Mouse (Mus musculus): Measurements from ENCODE around the gene Srarp.

The Srarp gene

DNA sequence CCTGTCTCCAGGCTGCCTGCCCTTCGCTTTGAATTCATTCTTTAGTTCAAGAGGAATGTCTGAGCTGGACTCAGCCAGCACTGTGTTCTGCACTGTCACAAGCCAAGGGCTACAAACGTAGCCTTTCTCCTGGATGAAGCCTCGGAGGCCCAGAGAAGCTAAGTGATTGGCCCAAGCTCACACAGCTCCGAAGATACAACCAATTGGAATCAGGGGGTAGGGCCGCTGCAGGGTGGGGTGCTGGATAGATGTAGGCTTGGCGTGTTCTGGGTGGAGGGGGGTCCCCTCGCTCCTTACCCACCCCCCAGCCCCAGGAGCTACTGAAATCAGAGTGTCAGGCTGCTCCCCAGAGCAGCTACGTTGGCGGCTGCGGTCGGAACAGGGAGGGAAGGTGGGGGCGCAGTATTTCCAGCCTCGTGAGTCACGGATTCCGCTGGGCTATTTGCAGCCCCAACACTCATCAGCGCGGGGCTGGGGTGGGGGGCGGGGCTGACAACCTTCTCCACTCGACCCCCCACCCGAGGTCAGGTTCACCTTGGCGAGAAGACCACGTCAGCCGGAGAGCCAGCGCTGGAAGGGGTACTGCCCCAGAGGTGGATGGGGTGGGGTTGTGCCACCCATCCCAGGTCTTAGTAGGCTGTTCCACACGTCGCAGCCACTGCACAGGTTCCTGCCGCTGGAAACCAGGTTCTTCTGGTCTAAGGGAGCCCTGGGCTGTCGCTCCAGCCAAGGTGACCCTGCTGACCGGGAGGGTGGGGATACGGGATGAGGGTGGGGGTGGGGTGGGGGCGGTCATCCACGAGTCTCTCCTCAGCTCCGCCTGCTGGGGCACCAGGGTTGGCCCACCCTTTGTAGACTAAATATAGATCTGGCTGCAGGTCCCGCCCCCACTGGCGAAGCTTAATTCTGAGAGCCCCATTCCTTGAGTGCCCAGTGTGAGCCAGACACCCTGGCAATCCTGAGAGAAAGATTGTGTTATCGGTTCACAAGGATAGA, 10.1 kb downstream of the Srarp start:
- DNase-seq (ENCODE audit: low spot score in 2 of 2) = peak in 1 of 2 experiments; percentile 34

DNA sequence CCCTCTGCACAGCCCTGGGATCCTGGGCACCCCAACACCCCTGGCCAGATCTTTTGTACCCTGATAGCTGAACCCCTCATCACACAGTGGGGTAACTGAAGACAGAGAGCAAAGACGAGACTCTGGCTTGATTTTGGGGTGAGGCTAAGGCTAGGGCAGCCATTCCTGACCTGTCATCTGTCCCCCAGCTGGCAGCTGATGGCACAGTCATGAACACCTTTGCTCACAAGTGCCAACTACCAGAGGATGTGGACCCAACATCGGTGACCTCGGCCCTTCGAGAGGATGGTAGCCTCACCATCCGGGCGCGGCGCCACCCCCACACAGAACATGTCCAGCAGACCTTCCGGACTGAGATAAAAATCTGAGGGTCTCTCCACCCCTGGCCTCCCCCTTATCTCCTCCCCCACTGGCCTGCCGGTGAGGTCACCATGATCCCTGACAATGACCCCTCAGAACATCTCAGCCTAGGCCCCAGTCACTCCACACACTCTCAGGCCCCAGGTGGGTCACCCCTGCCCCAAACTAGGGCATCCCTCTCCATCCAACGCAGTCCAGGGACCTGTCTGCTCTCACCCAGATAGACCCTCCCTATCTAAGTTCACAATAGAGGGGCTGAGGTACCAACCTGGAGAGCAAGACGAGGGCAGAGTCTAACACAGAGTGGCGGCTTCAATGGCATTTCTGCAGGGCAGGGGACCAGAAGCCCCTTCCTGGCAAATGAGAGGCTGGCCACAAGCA, 12.0 kb downstream of the Srarp start:
- DNase-seq (ENCODE audit: low spot score in 2 of 2) = no peak

DNA sequence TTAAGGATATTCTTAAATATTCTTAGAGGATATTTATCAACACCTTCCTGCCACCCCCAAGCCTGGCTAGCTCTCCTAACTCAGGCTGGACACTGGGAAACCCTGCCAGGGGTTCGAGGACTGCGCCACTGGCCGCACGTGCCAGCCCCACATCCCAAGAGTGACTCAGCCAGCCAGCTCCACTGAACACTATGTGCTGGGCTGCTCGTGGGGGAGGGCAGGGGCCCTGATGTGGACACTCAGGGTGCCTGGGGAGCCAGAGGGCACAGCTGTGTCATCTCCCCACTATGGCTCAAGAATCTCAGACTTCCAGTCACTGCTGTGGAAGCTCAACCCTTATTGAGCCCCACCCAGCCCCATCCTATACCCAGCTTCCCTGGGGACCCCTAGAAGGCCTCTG, 12.6 kb downstream of the Srarp start:
- DNase-seq (ENCODE audit: low spot score in 2 of 2) = no peak

DNA sequence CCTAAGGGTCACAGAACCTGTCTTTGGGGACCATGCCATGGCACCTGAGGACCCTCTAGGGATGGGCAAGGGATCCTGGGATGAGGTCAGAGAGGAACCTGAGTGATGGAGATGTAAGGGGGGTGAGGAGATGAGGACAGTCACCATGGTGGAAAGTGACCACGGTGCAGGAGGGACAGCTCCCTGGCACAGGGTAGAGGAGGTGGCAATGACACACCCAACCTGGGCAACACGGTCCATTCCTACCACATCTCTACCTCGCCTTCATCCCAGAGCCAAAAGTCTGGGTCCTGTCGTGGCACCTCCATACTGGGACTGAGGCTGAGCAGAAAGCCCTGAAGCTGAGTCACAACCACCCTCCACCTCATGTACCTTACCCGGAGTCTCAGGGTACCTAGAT, 13.1 kb downstream of the Srarp start:
- no peak for DNase-seq (ENCODE audit: low spot score in 2 of 2)

DNA sequence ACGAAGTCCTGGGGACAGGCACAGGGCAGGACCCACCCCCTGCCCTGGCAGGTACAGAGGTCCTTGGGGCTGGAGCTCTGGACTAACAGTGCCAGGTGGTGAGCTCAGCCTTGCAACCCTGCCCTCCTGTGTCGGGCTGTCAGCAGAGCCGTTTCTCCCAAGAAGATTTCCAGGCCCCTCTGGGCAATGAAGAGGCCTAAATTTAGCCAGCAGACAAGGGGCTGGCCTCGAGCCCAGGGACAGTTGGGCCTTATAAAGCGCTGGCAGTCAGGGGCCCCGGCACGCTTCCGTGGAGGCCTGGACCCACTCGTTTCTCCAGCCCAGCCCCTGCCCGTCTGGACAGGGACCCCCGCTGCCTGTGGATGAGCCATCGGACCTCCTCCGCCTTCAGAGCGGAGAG, 14.5 kb downstream of the Srarp start:
- peak in 1 of 2 experiments; percentile 70 for DNase-seq (ENCODE audit: low spot score in 2 of 2)

DNA sequence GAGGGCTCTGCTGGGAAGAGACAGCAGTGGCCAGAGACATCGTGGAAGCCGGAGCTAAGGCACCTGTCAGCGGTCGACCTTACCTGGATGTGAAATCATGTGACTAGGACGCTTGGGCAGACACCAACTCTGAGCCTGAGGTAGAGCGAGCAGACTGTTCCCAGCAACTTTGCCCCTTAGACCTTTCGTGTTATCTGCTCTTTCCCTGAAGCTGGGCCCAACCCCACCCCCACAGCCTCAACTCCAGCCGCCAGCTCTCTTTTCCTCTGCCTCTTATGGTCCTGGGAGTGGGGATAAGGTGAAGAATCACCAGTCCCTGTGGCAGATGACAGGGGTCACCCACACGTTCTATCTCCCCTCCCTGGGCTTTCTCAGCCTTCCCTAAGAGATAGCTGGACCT, 15.0 kb downstream of the Srarp start:
- DNase-seq (ENCODE audit: low spot score in 2 of 2) = peak in 1 of 2 experiments; percentile 17

DNA sequence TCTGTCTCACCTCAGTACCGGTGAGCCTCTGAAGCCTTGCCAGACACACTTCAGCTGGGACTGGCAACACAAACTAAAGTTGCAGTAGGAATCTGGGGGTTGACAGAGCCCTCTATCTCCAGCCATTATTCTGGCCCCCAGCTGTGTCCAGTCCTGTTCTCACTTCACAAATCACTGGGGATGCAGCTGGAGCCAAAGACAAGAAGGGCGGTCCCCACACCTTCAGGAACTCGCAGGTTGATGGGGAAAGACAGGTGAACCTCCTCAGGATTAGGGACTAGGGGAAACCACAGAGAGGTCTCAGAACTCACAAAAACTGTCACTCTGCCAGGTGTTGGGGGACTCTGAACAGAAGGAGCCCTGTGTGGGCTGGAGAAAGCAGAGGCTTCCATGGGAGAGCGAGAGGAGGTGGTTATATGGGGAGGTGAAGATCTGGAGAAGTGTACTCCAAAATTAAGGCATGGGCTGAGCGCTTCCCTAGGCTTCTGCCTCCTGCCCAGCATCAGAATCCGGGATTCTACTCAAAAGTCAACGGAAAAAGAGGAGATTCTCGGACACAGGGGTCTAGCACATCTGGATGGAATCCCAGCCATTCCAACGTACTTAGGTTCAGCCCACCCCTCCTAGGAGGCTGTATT, 15.6 kb downstream of the Srarp start, which contains the start of gene Hspb7:
TSS of gene Hspb7 (plus strand) at position 588 of the 638 bp plus-strand sequence.
- DNase-seq (ENCODE audit: low spot score in 2 of 2) = no peak

DNA sequence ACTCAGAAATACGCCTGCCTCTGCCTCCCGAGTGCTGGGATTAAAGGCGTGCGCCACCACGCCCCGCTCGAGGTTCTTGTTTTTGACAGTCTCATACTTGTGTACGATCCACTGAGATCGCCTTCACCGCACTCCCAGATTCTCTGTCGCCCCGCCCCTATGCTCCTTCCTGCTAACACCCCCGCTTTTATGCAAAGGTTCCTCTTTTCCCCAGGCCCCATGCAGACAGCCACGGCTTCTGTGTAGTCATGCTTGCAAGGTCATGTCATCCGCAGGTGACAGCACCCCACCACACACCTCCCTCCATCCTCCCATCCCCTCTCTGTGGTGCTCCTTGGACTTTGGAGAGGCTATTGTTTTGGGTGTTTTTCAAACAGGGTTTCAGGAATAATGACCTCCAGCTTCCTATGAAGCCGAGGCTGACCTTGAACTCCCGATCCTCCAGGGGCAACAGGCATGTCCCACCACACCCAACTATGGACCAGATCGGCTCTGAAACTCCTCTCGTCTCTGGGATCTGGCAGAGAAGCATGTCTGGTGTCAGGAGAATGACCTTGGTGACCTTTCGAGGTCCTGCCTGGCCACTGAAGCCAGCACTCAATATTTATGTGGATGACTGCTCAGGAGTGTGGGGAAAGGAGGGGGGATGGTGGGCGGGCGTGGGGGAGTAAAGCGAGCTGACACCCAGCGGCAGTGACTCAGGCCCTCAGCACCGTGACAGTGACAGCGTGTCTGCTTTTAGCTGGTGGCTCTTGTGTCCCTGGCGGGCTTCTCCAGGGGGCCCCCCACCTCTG, 16.3 kb downstream of the Srarp start:
- DNase-seq (ENCODE audit: low spot score in 2 of 2) = no peak

DNA sequence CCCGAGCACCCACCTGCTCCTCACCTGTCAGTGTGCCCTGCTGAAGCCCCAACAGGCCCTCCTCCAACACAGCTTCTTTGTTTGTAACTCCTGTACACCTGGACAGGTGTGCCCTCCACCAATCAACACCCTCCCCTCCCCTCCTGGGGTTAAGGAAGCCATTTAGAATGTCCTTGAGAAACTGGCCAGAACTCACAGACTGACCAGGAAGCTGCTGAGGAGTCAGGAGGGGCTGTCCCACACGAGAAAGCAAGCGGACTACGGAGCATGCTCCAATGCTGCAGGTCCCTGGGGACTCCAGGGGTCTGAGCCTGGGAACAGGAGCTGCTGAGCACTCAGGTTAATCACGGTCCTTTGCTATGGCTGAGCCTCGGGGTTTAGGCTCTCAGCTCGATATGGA, 20.0 kb downstream of the Srarp start, which contains the start of gene Clcnkb:
TSS of gene Clcnkb (minus strand) at position 91 of the 400 bp plus-strand sequence.
- DNase-seq (ENCODE audit: low spot score in 2 of 2) = no peak

DNA sequence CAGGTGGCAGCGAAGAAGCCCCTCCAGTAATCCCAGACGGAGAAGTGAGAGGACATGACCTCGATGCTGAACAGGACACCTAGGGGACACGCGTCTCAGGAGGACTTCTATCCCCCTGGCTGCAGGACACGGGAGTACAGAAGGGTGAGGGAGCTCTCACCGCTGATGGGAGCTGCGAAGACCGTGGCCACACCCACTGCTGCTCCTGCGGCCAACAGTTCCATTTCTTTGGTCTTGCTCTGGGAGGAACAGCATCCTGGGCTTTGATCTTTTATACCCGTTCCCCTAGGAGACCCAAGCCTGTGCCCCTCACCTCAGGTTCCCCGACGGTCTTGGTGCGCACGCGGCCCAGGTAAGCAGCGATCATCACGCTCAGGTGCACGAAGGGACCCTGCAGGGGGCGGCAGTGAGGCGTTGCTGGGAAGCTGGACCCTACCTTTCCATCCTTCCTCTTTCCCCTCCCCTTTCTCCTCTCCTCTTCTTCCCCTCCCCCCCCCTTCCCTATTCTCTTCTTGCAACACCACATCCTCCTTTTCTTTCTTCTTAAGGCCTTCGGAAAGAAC, 24.4 kb downstream of the Srarp start:
- DNase-seq (ENCODE audit: low spot score in 2 of 2) = no peak

DNA sequence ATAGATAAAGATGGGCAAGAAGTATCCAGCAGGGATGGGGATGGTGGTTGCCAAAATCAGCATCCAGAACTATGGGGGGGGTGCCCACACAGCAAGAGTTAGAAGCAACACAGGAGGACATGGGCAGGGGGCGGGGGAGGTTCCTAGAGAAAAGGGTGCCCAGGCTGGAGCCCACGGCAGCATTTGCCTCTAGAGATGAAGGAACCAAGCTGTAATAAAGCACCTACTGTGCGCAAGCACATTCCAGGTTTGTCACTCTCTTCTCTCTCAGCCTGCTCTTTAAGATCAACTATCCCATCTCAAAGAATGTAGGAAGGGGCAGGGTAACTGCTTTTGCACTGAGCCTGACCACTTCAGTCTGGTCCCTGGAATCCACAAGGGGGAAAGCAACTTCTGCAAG, 27.3 kb downstream of the Srarp start:
- no peak for DNase-seq (ENCODE audit: low spot score in 2 of 2)

DNA sequence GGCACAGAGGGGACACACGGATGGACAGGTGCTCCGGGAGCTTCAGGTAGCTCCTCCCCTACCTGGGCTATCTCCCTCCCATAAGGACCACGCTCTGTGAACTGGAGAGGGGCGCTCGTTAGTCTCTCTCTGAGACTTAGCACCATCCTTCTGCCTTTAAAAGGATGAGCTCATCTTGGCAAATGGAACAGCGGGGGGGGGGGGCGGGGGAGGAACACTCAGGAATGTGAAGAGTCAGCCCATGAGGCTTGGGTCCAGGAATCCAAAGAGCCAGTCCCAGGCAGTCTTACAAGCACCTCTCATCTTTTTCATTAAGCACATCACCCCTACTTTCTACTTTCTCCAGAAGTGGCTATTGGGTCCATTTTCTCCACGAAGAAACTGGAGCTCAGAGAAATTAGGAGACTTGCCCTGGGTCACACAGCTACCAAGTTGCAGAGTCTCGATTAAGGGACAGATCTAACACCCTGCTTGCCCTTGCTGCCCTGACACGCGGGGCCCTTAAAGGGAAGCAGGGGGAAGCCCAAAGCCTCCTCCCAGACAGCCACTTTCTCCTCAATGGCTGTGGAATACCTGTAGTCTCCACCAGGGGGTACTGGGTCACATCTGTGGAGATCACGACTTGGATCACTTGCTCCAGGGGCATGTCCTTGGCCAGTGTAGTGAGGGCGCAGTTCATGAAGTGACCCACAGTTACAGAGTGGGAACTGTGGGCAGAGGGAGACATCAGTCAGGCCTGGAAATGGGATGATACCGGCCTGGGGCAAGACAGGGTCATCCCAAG, 29.2 kb downstream of the Srarp start:
- DNase-seq (ENCODE audit: low spot score in 2 of 2) = no peak

DNA sequence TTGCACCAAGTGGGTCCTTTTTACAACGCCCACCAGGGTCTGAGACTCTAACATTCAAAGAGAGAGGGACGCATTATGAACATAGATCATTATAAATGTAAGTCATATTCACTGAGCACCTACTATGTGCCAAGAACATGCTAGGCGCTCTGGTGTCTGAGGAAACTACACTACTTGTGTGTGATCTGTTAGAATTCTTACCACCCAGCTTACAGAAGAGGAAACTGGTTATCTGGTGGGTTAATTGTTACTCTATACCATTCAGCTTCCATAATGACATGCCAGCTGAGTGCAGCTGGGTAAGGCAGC, 30.6 kb downstream of the Srarp start:
- no peak for DNase-seq (ENCODE audit: low spot score in 2 of 2)

DNA sequence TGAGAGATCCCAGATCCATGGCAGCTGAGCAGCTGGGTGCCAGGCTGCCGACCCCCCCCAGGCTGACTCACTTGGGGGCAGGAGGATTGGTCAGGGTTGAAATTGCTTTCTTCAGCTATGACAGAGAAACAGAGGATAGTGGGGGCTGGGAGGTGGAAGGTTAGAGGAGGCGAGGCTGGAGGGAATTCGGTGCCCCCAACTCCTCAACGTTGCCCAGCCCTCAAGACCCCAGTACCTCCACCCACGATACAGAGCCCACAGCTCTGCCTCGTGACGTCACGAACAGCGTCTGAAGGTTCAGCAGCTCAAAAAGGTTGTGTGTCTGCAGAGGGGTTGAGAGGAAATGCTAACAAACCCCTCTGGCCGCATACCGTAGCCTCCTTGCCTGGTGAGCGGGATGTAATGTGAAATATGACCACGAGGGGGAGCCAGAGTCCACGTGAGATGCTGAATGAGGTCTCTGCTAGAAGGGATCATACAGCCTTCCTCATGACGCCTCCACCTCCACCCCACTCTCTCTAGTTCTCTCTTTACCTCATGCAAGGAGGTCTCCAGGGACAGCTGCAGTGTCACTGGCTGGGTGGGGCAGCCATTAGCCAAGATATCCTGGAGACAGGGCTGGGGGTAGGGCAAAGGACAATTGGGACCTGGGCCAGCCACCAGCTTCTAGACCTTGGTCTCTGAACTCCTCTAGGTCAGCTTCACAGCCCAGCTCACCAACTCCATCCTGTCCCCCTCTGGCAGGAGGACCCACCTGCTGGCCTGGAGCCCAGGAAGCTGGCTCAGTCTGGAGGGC, 31.2 kb downstream of the Srarp start:
- peak; percentile 79 to 91 for DNase-seq (ENCODE audit: low spot score in 2 of 2)

DNA sequence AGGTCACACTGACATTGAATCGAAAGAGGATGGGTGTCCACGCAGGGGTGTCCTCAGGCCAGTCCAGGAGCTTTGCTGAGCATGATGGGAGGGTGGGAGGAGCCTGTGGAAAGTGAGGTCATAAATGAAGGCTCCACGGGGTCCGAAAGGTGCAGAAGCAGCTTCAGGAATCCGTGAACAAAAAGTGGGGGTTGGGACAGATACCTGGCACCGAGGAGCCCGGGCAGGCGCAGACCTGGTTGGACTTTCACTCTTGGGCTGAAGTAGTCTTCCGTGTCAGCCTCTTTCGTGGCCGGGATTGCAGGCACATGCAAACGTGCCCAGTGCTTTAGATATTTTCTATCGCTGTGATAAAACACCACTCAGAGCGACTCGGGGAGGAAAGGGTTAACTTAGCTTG, 35.7 kb downstream of the Srarp start:
- DNase-seq (ENCODE audit: low spot score in 2 of 2) = no peak

DNA sequence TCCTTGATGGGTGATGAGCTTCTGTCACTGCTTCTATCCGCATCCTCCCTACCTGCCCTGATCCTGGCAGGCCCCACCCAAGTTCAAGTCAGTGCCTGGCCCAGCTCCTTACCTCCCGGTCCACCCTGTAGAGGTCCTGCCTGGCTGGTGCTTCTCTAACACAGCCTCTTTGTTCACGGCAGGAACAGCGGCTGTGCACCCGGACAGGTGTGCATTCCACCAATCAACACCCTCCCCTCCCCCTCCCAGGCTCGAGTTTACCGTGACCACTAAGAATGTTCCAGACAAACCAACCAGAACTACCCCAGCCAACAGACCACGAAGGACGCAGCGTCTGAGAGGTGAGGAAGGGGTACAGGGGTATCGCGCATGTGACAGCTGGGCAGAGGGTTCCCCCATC, 37.4 kb downstream of the Srarp start, which contains the start of gene Clcnka:
TSS of gene Clcnka (minus strand) at position 180 of the 400 bp plus-strand sequence.
- DNase-seq (ENCODE audit: low spot score in 2 of 2) = no peak

DNA sequence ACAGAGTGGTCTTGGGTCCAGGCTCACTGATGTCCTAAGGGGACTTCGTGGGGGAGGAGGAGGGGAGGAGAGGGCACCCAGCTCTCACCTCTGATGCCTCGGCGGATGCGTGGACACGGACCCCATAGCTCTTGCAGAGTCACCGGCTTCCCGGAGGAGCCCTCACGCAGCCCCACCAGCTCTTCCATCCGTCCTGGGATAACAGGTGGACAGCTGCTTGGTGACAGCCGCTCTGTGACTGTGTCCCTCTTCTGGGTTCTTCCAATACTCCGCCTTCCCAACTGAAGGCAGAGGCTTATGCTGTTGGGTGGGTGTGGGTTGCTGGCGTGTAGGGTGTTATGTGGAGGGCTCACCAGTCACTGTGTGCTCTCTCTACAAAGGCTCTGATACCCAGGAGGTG, 38.0 kb downstream of the Srarp start:
- DNase-seq (ENCODE audit: low spot score in 2 of 2) = no peak

DNA sequence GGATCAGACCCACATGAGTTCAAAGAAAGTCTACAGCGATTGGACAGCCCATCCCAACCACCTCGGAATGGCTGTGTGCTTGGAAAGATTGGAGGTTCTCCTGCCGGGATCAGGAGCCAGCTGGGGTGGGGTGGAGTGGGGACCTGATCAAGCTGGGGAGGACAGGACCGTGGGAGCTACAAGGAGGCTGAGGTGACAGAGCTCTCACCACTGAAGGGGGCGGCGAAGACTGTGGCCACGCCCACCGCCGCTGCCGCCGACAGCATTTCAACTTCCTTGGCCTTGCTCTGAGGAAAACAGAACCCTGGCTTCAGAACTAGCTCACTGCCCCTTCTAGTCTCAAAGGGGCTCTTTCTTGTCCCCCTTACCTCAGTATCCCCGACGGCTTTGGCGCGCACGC, 41.2 kb downstream of the Srarp start:
- no peak for DNase-seq (ENCODE audit: low spot score in 2 of 2)

DNA sequence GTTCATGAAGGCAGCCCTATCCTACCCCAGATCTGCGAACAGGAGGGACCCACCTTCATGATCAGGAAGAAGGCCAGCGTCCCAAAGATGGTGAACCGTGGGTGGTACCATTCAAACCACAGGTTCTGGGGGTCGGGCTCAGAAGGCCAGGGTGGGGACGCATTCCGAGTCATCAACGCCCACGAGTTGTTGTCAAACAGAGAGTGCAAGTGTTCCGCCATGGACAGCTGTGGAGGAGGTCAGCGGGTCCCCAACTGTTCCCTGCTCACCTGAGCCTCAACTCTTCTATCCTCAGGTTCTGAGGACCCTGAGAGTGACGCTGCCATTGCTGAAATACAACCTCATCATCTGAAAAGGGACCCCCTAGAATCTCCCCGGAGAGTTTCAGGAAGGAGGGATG, 44.6 kb downstream of the Srarp start:
- no peak for DNase-seq (ENCODE audit: low spot score in 2 of 2)

Measured in urinary bladder, postnatal 4 days (tissue).